Mouse (Mus musculus): ENCODE results near the gene Gm14391.
"Not testable (repeated sequence)": the region's sequence is repeated elsewhere in the genome, so short reads cannot be mapped to it uniquely, and the experiment has no call there.

The Gm14391 gene

GRCm38 (mm10) chr2:175206732-175207131, at the start of gene Gm14391:
Gene Gm14391, minus strand, starts transcription at chr2:175206917.
- not testable (repeated sequence) for DNase-seq (ENCODE audit: extremely low spot score)

DNA sequence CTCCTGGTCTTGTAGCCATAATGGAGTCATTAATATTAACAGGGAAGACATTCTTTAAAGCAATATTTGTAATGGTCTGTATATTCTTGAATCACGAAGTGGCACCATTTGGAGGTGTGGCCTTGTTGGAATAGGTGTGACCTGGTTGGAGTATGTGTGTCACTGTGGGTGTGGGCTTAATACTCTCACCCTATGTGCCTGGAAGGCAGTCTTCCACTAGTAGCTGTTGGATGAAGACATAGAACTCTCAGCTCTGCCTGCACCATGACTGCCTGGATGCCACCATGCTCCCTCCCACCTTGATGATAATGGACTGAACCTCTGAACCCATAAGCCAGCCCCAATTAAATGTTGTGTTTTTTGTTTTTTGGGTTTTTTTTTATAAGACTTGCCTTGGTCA, 27.7 kb downstream of the Gm14391 start:
- DNase-seq (ENCODE audit: extremely low spot score): not testable (repeated sequence)

- DNase-seq (ENCODE audit: extremely low spot score): no peak
Observed at GRCm38 (mm10) chr2:175176312-175176711, 30.4 kb downstream of the Gm14391 start.

DNA sequence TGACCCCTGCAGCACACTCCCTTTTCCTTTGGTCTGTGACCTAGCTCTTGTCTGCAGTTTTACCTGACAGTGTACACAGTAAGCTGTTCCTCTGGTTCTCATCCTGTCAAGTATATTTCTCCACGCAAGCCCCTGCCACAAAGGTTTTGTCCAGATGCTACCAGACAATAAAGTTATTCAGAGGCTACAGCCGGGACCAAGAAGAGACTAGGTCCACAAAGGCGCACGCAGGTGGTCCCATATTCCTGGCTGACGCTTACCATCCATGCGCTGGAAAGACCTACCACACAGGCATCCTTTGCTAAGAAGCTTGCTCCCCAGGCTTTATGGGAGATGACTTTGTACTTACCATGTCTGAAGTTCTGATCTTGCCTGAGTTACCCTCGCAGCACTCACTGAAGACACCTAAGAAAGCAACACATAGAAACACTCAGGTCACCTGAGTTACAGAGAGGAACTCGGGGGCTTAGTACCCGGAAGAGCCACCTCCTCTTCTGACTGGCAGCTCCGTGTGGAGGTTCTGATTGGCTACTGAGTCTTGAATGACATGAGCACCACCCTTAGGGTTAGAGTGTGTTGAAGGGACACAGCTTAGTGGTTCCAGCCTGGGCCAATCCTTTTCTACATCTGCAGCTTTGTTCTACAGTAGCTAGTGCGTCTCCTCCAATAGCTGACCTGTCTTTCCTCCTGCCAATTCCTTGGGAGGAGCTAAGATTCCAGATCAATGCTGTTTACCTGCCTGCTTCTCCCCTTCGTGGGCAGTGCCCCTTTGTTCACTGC, 31.1 kb downstream of the Gm14391 start, which contains the start of gene Gm14443:
Gene Gm14443 (minus strand): TSS at position 471 of the 780 bp plus-strand sequence.
- not testable (repeated sequence) for DNase-seq (ENCODE audit: extremely low spot score)

DNA sequence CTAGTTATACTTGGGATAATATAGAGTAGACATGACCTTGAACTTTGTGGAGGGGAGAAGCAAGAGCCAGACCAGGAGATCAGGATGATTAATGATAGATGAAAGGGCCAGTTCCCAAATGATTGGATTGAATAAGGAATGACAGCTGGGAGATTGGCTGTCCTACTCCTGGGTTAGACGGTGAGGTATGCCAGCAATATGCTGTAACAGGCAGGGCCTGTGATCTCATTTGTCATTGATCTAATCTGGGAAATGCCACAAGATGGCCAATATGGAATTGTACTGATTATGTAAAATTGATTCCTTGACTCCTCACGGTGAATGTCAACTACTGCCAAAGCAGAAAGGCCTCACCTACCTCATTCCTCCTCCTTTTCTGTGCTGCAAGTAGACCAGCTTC, 32.7 kb downstream of the Gm14391 start:
- not testable (repeated sequence) for DNase-seq (ENCODE audit: extremely low spot score)

DNA sequence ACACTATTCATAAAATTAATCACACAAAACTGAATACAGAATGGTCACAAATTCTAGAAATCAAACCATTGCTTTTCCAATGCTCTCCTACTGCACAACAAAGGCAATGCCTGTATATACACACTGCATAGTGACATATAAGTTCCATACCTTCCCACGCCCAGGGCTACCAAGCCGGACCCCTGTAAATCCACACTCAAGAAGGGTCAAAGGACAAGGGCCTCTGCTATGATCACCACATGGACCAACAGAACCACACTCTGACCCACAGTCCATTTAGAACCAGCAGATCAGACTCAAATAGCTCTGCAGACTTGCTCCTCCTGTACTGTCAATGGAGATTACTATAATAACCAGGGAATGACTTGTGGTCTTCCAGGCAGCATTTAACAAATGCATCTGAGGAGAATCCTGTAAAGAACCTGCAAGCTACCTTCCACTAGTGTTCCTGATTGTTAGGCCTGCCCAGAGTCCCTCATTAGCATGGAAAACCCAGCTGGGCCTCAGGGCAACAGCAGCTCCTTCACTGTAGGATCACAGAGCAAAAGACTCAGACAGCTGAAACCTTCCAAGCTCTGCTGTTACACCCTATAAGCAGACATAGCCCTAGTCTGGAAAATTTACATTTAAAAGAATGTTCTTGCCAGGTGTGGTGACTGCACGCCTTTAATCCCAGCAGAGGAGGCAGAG, 33.7 kb downstream of the Gm14391 start:
- not testable (repeated sequence) for DNase-seq (ENCODE audit: extremely low spot score)

- no peak for DNase-seq (ENCODE audit: extremely low spot score)
Observed at GRCm38 (mm10) chr2:175172123-175172522, 34.6 kb downstream of the Gm14391 start.

- not testable (repeated sequence) for DNase-seq (ENCODE audit: extremely low spot score)
Observed at GRCm38 (mm10) chr2:175166870-175167269, 39.8 kb downstream of the Gm14391 start.

- not testable (repeated sequence) for DNase-seq (ENCODE audit: extremely low spot score)
Observed at GRCm38 (mm10) chr2:175165110-175165509, 41.6 kb downstream of the Gm14391 start.

DNA sequence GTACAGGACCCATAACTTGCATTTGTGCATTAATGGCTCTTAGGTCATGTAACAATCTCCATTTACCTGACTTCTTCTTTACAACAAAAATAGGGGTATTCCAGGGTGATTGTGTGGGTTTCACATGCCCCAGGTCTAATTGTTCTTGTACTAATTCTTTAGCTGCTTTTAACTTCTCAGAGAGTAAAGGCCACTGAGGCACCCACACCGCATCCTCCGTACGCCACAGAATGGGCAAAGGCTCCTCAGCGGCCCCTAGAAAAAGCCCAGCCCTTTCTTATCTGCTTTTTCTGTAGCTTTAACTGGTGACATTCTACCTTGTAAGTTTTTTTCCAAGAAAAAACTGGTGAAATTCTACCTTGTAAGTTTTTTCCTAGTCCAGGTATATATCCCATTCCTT, 45.3 kb downstream of the Gm14391 start:
- not testable (repeated sequence) for DNase-seq (ENCODE audit: extremely low spot score)

DNA sequence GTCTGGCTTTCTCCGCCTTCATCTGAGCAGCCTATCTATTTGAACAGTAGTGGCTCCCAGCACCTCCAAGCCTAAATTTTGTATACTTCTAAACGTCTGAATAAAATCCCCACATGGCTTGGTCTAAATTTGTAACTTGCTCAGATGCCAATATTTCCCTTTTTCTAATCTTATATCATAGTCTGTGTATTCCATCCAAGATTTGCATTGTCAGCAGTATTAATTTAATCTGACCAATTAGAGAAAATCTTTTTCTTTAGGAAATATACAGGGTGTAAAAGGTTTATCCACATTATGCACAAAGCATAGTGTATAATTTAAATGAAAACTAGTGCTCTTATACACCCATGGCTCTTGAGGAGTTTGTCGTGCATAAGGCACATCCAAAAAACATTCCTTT, 48.1 kb downstream of the Gm14391 start:
- DNase-seq (ENCODE audit: extremely low spot score): no peak

DNA sequence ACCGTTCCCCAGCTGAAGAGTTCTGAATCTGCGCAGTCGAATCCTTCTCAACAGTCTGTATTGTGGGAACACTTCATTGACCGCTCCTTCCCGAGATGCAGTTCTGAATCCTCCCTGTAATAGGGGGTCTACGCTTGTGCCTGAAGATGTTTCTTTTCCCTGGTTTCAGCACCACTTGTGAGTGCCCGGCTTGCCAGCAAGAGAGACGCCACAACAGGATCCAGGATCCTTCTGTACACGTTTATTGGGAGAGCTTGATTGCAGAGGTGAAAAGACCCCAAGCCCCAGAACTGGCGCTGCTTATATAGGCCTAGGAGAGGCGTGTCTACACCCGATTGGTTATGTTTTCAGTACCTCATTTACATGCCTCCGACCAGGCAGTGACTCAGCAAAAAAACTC, 50.0 kb downstream of the Gm14391 start:
- no peak for DNase-seq (ENCODE audit: extremely low spot score)

GRCm38 (mm10) chr2:175141993-175142295, 64.8 kb downstream of the Gm14391 start, which contains the start of gene Gm14399:
Gene Gm14399, minus strand, starts transcription at chr2:175142012.
- DNase-seq (ENCODE audit: extremely low spot score): not testable (repeated sequence)

DNA sequence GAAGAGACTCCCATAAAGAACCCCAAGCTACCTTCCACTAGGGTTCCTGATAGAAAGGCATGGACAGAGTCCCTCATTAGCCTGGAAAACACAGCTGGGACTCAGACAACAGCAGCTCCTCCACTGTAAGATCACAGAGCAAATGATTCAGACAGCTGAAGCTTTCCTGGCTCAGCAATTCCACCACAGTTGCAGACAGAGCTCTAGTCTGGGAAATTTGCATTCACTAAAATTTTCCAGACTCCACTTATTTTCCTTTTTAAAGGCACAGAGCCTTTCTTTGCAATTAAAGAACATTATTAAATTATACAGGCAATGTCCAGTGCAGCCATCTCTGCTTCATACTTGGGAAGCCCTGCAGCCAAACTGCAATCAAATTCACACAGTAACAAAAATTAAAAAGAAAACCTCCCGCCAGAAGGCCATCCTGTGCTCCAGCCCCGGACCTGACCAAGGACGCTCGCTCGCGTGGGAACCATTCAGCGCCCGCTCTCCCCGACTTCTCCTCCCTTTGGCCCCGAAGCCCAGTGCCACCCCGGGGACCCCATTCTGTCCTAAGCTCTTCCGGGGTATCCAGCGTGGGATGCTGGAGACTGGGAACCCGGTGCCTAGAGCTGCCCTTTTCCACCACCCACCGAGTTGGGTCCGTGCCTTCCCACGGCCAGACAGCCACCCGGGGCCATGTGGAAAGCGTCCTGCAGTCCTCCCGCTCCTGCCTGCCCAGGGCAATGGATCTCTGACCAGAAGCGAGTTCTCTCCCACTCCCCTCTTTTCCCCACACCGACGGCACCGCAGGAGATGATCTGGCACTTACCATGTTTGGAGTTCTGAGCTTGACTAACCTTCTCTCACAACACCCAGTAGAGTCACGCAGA, 65.4 kb downstream of the Gm14391 start:
- not testable (repeated sequence) for DNase-seq (ENCODE audit: extremely low spot score)
